Mouse (Mus musculus): ENCODE measurements around the gene Adamtsl1. TPM values are rescaled to one million over a fixed set of nuclear protein-coding genes. Genes with fewer than 3 reads are reported as not detected.
A peak's percentile ranks its signal among the peaks of the same experiment; 100 is the strongest.

Adamtsl1 gene
- polyA plus RNA-seq, 1 experiment from 2014 or later = 33.3 TPM

DNA sequence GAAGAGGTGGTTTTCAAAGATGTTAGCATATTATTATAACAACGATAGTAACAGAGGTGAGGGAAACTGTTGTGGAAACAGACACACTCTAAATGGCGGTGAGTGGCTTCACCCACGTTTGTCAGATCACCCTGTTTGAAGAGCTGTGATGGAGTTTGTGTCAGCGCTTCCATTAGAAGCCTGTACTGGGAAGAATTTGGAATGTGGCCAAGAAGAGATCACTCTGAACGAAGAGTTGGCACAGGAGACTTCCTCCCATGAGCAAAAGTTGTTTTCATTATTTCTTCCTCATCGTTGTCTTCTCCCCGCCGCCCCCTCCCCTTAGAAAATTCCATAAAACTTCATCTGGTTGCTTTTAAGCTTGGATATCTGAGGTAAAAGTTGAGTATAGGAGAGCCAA, 340.5 kb downstream of the Adamtsl1 start:
- H3K27me3 ChIP-seq (ENCODE audit: control insufficient read depth, insufficient read depth, low read length) = no peaks in the 10 kb centered on the region
- H3K4me2 ChIP-seq (replicated peaks; ENCODE audit: low read depth, low read length) = no peak overlapping the region

DNA sequence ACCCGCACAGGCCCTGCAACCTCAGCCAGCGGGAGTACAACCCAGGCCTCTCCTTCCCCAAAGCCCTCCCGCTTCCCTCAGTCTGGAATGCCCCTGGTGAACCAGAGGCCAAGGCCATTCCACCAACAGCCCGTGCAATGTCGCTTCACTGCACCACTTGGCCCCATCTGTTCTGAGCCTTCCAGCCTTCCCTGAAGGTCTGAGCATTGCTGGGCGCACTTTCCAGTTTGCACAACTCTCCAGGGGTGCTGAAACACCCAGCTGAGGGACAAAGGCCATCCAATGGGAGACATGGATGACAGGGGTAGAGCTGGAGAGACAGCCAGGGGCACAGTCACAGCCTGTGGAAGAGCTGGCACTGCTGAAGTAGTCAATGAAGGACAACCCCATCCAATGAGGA, 365.4 kb downstream of the Adamtsl1 start:
- Histone ChIP-seq H3K4me2 (replicated peaks; ENCODE audit: low read depth, low read length) (no peak overlapping the region), H3K4me3 (ENCODE audit: low read depth, low read length) (no peak overlapping the region), H3K36me3 (ENCODE audit: control insufficient read depth, insufficient read depth, low read length) (no peaks in the 10 kb centered on the region), H3K9me3 (ENCODE audit: control insufficient read depth, low read depth, low read length) (no peaks in the 10 kb centered on the region), H3K27me3 (ENCODE audit: control insufficient read depth, insufficient read depth, low read length) (no peaks in the 10 kb centered on the region), H3K27ac (ENCODE audit: low read length) (no peak overlapping the region), H3K9ac (replicated peaks; ENCODE audit: low read depth, low read length) (no peak overlapping the region), H3K4me1 (ENCODE audit: control insufficient read depth, insufficient read depth, low read length) (no peaks in the 10 kb centered on the region)
- no peak for ATAC-seq (ENCODE audit: insufficient number of reproducible peaks, insufficient read depth, low FRiP score, low read depth)
- WGBS = 61% methylated on average over 6 of the region's 6 CpGs

More for the DNA sequence above, 340.5 kb downstream of the Adamtsl1 start:
- Histone ChIP-seq H3K9me3 (ENCODE audit: control insufficient read depth, low read depth, low read length) (no peaks in the 10 kb centered on the region), H3K4me1 (ENCODE audit: control insufficient read depth, insufficient read depth, low read length) (no peaks in the 10 kb centered on the region), H3K27ac (ENCODE audit: low read length) (no peak overlapping the region), H3K36me3 (ENCODE audit: control insufficient read depth, insufficient read depth, low read length) (no peaks in the 10 kb centered on the region), H3K4me3 (ENCODE audit: low read depth, low read length) (no peak overlapping the region), H3K9ac (replicated peaks; ENCODE audit: low read depth, low read length) (no peak overlapping the region)
- WGBS = 45% methylated on average over 8 of the region's 8 CpGs
- no peak for ATAC-seq (ENCODE audit: insufficient number of reproducible peaks, insufficient read depth, low FRiP score, low read depth)

DNA sequence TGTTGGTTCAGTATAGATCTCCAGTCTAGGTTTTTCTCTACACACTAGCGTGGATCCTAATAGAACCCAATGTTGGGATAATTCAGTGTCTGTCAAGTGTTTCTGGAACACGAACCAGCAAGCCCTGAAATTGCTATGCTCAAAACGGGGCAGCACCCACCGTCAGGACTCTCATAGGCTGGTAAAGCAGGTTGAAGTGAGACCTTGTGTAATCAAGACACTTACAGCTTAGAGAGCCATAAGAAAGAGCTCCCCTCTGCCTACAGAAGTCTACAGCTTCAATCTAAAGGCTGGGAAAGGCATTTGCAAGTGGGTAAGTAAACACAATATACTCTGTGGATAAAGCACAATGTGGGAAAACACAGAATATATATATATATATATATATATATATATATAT, 367.3 kb downstream of the Adamtsl1 start:
- H3K27me3 ChIP-seq (ENCODE audit: control insufficient read depth, insufficient read depth, low read length) = no peaks in the 10 kb centered on the region
- WGBS = 92% methylated on average over 4 of the region's 4 CpGs
- no peak overlapping the region for H3K4me2 ChIP-seq (replicated peaks; ENCODE audit: low read depth, low read length)
- H3K4me1 ChIP-seq (ENCODE audit: control insufficient read depth, insufficient read depth, low read length) = no peaks in the 10 kb centered on the region
- no peaks in the 10 kb centered on the region for H3K9me3 ChIP-seq (ENCODE audit: control insufficient read depth, low read depth, low read length)
- ATAC-seq (ENCODE audit: insufficient number of reproducible peaks, insufficient read depth, low FRiP score, low read depth) = no peak
- H3K27ac ChIP-seq (ENCODE audit: low read length) = no peak overlapping the region
- no peak overlapping the region for H3K9ac ChIP-seq (replicated peaks; ENCODE audit: low read depth, low read length)
- no peaks in the 10 kb centered on the region for H3K36me3 ChIP-seq (ENCODE audit: control insufficient read depth, insufficient read depth, low read length)
- H3K4me3 ChIP-seq (ENCODE audit: low read depth, low read length) = no peak overlapping the region

DNA sequence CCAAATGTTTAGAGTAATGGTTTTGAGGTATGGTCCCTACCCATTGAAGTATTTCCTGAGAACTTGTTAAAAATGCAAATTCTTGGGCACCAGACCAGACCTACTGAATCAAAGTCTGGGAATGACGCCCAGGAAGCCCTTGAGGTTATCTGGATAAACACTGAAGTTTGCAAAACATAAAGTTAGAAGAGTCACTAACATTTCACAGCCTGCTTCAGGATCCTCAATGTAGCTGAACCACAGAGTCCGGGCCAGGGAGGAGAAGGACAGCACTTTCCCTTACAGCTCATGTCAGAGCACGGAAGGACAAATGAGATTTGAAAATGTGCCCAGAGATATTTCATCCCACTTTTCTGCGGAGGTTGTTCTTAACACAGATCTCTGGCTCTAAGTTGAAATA, 370.1 kb downstream of the Adamtsl1 start:
- Histone ChIP-seq H3K4me1 (ENCODE audit: control insufficient read depth, insufficient read depth, low read length) (no peaks in the 10 kb centered on the region), H3K4me2 (replicated peaks; ENCODE audit: low read depth, low read length) (no peak overlapping the region), H3K9ac (replicated peaks; ENCODE audit: low read depth, low read length) (no peak overlapping the region), H3K9me3 (ENCODE audit: control insufficient read depth, low read depth, low read length) (no peaks in the 10 kb centered on the region), H3K27me3 (ENCODE audit: control insufficient read depth, insufficient read depth, low read length) (no peaks in the 10 kb centered on the region), H3K36me3 (ENCODE audit: control insufficient read depth, insufficient read depth, low read length) (no peaks in the 10 kb centered on the region), H3K27ac (ENCODE audit: low read length) (no peak overlapping the region), H3K4me3 (ENCODE audit: low read depth, low read length) (no peak overlapping the region)
- WGBS = 54% methylated on average over 4 of the region's 4 CpGs
- no peak for ATAC-seq (ENCODE audit: insufficient number of reproducible peaks, insufficient read depth, low FRiP score, low read depth)

DNA sequence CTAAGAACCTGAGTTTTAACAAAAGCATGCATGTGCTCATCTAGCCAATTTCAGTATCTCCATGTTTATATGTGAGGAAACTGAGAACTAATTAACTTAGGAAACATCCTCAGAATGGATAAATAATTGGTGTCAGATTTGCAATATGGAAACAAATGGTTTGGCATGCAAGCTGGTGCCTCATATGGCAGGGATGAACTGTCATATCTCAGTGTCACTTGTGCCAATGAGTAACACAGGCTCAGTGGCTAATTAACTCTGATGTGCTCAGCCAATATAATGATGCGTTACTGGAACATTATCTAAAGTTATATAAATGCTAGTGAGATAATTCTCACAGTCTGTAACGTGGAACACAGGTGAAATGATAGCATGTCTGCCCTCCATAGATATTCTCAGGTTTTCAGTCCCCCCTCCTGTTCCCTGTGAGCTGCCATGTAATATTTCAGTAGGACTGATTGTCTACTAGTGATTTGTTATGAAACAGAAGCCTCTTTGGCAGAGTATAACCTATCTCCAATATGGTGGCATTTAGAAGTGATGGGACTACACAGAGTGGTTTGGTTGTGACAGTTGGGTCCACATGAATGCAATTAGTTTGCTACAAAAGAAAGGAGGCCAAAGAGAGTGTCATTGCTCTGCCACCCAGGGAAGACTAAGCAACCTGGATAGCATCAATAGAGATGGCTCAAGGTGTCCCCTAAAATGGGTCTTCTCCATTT, 376.1 kb downstream of the Adamtsl1 start:
- Histone ChIP-seq H3K4me2 (replicated peaks; ENCODE audit: low read depth, low read length) (no peak overlapping the region), H3K4me1 (ENCODE audit: control insufficient read depth, insufficient read depth, low read length) (no peaks in the 10 kb centered on the region), H3K27me3 (ENCODE audit: control insufficient read depth, insufficient read depth, low read length) (no peaks in the 10 kb centered on the region), H3K9ac (replicated peaks; ENCODE audit: low read depth, low read length) (no peak overlapping the region), H3K36me3 (ENCODE audit: control insufficient read depth, insufficient read depth, low read length) (no peaks in the 10 kb centered on the region), H3K9me3 (ENCODE audit: control insufficient read depth, low read depth, low read length) (no peaks in the 10 kb centered on the region), H3K27ac (ENCODE audit: low read length) (no peak overlapping the region), H3K4me3 (ENCODE audit: low read depth, low read length) (no peak overlapping the region)
- no peak for ATAC-seq (ENCODE audit: insufficient number of reproducible peaks, insufficient read depth, low FRiP score, low read depth)
- whole genome bisulfite sequencing = 77% methylated on average over 2 of the region's 2 CpGs

DNA sequence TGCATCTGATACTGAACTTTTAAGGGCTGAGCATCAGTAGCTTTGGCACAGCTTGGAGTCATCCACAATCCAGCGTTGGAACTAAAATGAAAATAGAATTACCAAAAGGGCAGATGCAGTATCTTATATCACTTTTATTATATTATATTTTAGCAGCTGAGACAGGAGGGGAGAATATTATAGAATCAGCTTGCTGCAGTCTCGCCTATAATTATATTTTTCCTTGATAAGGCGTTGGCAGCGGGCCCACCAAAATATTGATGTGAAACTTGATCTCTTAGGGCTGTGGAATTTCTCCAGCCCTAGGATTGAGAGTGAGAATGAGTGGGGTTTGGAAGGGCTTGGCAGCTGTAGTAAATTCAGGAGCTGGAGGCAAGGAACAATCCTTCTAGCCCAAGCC, 387.3 kb downstream of the Adamtsl1 start:
- Histone ChIP-seq H3K36me3 (ENCODE audit: control insufficient read depth, insufficient read depth, low read length) (no peaks in the 10 kb centered on the region), H3K9ac (replicated peaks; ENCODE audit: low read depth, low read length) (no peak overlapping the region), H3K4me2 (replicated peaks; ENCODE audit: low read depth, low read length) (no peak overlapping the region), H3K4me1 (ENCODE audit: control insufficient read depth, insufficient read depth, low read length) (no peaks in the 10 kb centered on the region), H3K27ac (ENCODE audit: low read length) (no peak overlapping the region), H3K27me3 (ENCODE audit: control insufficient read depth, insufficient read depth, low read length) (no peaks in the 10 kb centered on the region), H3K9me3 (ENCODE audit: control insufficient read depth, low read depth, low read length) (no peaks in the 10 kb centered on the region), H3K4me3 (ENCODE audit: low read depth, low read length) (no peak overlapping the region)
- no peak for ATAC-seq (ENCODE audit: insufficient number of reproducible peaks, insufficient read depth, low FRiP score, low read depth)
- 40% methylated on average over 4 of the region's 4 CpGs for WGBS

DNA sequence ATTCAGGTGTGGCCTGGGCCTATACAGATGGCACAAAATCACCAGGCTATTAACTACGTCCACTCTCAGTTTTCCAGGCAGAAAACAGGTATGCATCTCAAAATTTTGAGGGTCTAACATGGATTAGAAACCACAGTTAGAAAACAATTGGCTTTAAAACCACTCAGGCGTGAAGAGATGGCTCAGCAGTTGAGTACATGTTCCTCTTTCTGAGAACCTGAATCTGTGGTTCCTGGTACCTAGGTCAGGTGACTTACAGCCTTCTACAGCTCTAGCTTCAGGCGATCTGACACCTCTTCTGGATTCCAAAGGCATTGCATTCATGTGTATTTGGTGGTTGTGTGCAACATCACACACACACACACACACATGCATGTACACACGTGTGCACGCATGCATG, 390.2 kb downstream of the Adamtsl1 start:
- ATAC-seq (ENCODE audit: insufficient number of reproducible peaks, insufficient read depth, low FRiP score, low read depth) = no peak
- WGBS = 90% methylated on average over 5 of the region's 5 CpGs
- no peaks in the 10 kb centered on the region for H3K36me3 ChIP-seq (ENCODE audit: control insufficient read depth, insufficient read depth, low read length)

DNA sequence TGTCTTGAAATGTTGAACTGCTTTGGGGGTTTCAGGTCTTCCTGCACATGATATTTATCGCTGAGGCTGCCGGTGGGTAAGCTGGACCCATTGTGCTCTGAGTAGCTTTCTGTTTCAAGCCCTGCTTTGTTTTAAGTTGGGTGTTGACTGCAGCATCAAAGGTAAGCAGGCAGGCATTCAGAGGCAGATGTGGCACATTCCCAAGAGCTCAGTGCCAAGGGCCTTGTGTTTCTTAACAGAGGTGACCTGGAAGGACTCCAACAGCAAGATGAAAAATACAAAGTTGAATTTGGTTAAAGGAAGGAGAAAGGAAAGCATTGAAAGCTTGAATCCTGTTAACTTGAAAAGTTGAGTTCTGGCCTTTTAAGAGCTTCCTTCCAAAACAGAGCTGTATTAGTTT, 402.1 kb downstream of the Adamtsl1 start:
- no peak for ATAC-seq (ENCODE audit: insufficient number of reproducible peaks, insufficient read depth, low FRiP score, low read depth)

More for the DNA sequence above, 390.2 kb downstream of the Adamtsl1 start:
- Histone ChIP-seq H3K27ac (ENCODE audit: low read length) (no peak overlapping the region), H3K27me3 (ENCODE audit: control insufficient read depth, insufficient read depth, low read length) (no peaks in the 10 kb centered on the region), H3K4me2 (replicated peaks; ENCODE audit: low read depth, low read length) (no peak overlapping the region), H3K9me3 (ENCODE audit: control insufficient read depth, low read depth, low read length) (no peaks in the 10 kb centered on the region), H3K4me1 (ENCODE audit: control insufficient read depth, insufficient read depth, low read length) (no peaks in the 10 kb centered on the region), H3K9ac (replicated peaks; ENCODE audit: low read depth, low read length) (no peak overlapping the region), H3K4me3 (ENCODE audit: low read depth, low read length) (no peak overlapping the region)

DNA sequence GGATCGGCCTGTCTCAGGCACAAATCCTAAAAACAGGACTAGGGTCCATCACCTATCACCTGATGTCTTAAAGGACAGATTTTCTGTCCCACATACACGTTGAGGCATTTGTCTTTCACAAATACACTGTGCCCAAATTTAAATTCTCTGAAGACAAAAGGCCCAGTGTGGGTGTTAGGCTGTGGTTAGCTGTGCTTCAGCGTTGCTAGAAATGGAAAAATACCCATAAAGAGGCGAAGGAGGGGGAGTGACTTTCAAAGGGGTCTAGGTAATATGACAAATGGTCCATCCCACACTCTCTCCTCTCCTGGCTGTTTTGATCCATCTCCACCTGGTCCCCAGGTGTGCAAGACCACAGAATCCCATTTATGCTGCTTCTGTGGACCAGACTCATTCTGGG, 404.4 kb downstream of the Adamtsl1 start:
- no peak for ATAC-seq (ENCODE audit: insufficient number of reproducible peaks, insufficient read depth, low FRiP score, low read depth)
- Histone ChIP-seq H3K9me3 (ENCODE audit: control insufficient read depth, low read depth, low read length) (no peaks in the 10 kb centered on the region), H3K27me3 (ENCODE audit: control insufficient read depth, insufficient read depth, low read length) (no peaks in the 10 kb centered on the region), H3K4me3 (ENCODE audit: low read depth, low read length) (no peak overlapping the region), H3K9ac (replicated peaks; ENCODE audit: low read depth, low read length) (no peak overlapping the region), H3K4me1 (ENCODE audit: control insufficient read depth, insufficient read depth, low read length) (no peaks in the 10 kb centered on the region), H3K27ac (ENCODE audit: low read length) (no peak overlapping the region), H3K36me3 (ENCODE audit: control insufficient read depth, insufficient read depth, low read length) (no peaks in the 10 kb centered on the region), H3K4me2 (replicated peaks; ENCODE audit: low read depth, low read length) (no peak overlapping the region)
- WGBS = 78% methylated on average over 4 of the region's 4 CpGs

More for the DNA sequence above, 402.1 kb downstream of the Adamtsl1 start:
- H3K9me3 ChIP-seq (ENCODE audit: control insufficient read depth, low read depth, low read length) = no peaks in the 10 kb centered on the region
- H3K4me2 ChIP-seq (replicated peaks; ENCODE audit: low read depth, low read length) = no peak overlapping the region
- peak overlapping the region; percentile 29; the same call in 1 of the 2 replicates for H3K27ac ChIP-seq (ENCODE audit: low read length)
- 47% methylated on average over 2 of the region's 2 CpGs for WGBS
- H3K9ac ChIP-seq (replicated peaks; ENCODE audit: low read depth, low read length) = no peak overlapping the region
- no peaks in the 10 kb centered on the region for H3K27me3 ChIP-seq (ENCODE audit: control insufficient read depth, insufficient read depth, low read length)
- no peaks in the 10 kb centered on the region for H3K4me1 ChIP-seq (ENCODE audit: control insufficient read depth, insufficient read depth, low read length)
- H3K4me3 ChIP-seq (ENCODE audit: low read depth, low read length) = no peak overlapping the region
- H3K36me3 ChIP-seq (ENCODE audit: control insufficient read depth, insufficient read depth, low read length) = no peaks in the 10 kb centered on the region
